Mouse (Mus musculus) heart, postnatal 14 days (tissue): ENCODE data around the gene Ppat. TPM values are rescaled to one million over a fixed set of nuclear protein-coding genes. Genes with fewer than 3 reads are reported as not detected.
"Not testable (repeated sequence)": the region's sequence is repeated elsewhere in the genome, so short reads cannot be mapped to it uniquely, and the experiment has no call there.

Experiments used
- DNase-seq, 2 experiments: peaks; one replicate each; pipeline ENCODE4 v3.0.0; 2021 to 2022
- intact Hi-C: fragments of 180-260 bp; cut with DNase I; formaldehyde crosslinking; loops from one replicate; pipeline ENCODE4 v1.15.1; 2025
- total RNA-seq, 2 experiments: library from RNA; stranded (reverse); gene quantifications; 2 replicates each; pipeline ENCODE4 v1.2.3; 2021

The Ppat gene
- total RNA-seq, 2 experiments from 2014 or later: 12.6 to 13.5 TPM

DNA sequence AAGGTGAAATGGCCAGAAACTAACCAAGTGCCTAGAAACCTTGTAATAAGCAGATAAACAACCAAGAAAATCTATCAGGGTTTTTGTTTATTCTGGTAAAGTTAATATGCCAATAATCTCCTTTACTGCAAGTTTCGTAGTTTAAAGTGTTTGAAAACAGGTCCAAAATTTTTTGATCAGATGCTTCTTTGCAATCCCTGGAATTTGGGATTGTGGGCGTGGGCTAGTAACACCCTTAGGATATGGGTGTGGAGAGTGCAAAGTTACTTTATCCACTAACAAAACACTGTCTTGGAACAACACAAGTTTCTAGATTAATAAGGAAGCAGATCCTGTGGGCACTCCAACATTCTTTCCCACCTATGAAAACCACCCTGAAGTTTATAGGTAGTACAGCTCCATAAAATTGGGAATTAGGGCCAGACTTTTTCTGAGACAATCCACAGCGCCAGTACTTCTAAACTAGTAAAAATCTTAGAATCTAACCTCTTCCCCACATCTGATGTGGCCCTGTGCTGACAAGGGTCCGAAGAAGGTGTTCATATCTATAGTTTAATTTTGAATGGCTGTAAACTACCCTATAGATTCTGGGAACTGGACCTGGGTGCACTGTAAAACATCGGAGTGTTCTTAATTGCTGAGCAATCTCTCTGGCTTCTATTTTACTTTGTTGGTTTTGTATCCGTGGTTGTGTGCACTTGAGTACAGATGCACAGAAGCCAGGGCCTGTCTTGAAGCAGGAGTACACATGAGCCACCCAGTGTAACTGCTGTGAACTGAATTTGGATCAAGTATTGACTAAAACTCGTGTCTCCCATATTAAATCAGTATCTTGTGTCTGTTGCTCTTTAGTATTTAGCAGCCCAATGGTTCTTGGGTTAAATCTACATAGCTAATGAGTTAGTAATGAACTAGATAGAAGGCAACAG lies 998 bp upstream of the Ppat start:
- intact Hi-C loops: loop anchor here (2.0 kb wide), 1 partner anchor 22 kb away; the partner anchor contains the start of gene Srp72
- DNase-seq: no peak

DNA sequence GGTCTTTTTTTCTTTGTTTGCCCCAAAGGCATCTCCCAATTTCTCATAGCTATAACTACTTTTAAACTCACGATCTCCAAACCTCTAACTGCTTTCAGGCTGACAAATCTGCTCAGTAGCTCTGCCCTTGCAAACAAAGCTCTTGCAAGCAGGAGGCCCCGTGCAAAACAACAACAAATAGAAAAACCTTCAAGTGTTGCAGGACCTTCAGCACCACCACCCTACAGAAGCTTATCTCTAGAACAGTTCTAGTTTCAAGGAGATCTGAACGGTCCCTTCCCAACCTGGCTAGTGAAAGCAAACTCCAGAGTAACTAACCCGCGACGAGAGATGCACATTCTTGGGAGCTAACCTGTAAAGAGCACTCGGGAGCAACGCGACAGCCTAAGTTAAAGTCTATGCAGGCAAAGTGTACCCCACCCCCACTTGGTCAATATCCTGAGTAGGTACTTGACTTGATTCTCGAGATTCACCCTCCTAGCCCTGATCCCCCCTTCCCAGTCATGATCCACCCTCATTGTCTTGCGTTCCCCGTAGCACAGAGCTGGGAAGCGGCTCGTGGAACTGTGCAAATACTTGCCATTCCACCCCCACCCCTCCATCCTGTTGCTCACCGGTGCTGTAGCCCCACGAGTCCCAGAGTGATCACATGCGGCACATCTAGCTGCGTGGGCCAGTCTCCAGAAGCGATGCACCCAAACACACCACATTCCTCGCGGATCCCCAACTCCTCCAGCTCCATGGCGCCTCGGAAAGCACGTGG lies 854 bp downstream of the Ppat start:
- DNase-seq: peak in 1 of 2 experiments; percentile 17
- intact Hi-C loops: no loop called here

DNA sequence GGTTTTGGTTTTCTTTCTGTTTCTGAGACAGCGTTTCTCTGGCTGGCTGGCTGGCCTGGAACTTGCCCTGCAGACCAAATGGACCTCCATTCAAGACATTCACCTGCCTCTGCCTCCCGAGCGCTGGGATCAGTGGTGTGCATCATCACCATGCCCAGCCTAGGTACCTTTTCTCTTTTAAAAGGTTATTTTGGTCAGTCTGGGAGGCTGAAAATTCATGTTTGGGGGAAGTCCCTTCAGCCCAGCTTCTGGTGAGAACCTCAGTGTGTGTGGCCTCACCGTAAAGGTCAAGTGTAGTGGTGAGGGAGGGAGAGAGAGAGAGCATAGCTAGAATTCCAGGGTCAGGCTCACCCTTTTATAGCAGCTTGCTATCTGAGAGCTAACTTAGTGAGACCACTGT lies 3.6 kb downstream of the Ppat start:
- intact Hi-C loops: loop anchor here (2.0 kb wide), 1 partner anchor 41 kb away; no protein-coding TSS in a partner anchor
- no peak for DNase-seq

DNA sequence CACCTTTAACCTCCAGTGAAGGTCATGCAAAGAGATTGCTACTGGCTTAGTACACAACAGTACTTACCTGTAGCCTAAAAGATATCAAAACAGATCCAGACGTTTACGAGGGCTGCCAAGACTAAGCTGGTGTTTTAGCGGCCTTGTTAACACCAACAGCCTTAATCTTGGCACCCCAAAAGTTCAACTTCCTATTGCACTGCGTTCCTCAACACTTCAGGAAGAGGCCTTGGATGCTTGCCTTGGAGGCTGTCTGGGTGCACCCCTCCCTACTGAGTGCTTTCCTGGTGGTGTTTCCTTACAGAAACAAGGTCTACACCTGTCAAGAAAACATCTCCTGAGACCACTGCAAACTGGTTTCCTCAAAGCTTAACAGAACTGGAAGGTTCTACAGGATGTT lies 4.2 kb downstream of the Ppat start:
- DNase-seq: no peak
- intact Hi-C loops: no loop called here

DNA sequence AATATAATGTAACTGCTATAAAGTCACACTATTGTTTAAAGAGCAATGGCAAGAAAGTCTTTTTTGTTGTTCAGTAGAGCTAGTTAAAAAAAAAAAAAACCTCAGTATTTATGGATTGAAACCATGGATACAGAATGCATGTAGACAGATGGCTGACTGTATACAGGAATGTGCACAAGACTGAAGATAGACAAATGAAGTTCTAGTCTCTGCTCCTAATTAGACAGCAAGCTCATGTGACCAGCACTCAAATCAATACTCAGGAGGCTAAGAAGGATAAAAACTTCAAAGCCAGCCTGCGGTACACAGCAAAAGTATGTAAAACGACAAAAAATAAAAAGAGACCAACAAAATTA lies 5.7 kb downstream of the Ppat start:
- intact Hi-C loops: no loop called here
- no peak for DNase-seq

DNA sequence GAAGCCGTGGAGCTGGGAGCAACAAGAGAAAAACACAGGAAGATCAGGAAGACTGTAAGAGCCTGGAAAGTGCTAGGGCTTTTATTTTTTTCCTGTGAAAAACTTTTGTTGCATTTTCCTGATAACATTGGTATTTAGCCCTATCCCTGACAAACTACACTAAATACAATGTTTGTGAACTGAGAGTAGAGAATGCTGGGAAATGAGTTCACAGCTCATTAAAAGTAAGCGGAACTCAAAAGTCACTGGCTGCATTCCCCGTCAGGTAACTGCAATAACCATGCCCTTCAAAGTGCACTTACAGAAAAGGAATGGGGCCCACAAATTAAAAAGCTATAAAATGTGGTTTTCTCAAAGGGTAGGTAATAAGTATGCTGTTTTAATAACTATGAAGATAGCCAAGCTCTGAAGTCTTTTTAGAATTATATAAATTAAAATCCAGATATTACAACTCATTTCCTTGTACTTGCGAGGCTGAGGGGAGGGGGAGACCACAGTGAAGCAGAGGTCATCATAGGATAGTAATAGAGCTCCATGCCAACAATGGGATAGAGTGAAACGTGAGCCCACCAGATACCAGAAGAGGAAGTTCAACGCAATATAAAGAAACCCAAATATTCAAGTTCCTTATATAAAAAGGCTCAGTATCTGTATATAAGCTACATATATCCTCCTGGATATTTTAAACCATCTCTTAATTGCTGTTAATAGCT lies 6.3 kb downstream of the Ppat start:
- intact Hi-C loops: no loop called here

DNA sequence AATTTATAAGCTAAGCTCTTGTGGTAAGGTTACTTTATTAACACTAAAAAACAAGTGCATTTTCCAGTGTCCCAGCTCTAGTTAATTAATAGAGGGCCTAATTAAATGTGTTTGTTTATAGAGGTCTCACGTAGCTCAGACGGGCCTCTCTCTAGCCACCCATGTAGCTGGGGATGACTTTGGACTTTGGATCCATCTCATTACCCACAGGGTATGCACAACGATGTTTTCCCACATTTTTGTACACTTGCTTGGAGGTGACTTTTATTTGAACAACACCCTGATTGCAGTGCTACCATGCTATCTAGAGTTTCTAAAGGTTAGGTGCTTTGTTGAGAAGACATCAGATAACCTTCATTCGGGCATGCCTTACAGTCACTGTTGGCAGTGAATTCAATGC lies 8.9 kb downstream of the Ppat start:
- intact Hi-C loops: no loop called here
- DNase-seq: no peak

More for the DNA sequence above, 6.3 kb downstream of the Ppat start:
- DNase-seq: no peak

DNA sequence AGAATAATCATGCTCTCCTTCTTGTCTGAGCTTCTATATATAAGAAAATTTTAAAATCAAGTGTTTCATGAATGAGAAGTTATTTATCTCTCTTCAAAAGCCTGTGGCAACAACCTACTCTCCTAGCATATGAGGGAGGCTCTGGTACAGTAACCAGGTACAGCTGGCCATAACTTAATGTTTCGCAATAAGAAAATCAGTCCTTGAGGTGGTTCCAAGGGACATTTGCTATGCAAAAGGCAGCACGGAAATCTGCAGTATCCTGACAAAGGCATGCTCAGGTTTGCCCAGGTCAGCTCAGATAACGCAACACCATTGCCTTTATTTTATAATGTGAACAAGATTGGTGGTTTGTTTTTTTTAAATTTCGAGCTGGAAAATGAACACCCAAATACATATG lies 9.4 kb downstream of the Ppat start:
- intact Hi-C loops: no loop called here
- DNase-seq: no peak

DNA sequence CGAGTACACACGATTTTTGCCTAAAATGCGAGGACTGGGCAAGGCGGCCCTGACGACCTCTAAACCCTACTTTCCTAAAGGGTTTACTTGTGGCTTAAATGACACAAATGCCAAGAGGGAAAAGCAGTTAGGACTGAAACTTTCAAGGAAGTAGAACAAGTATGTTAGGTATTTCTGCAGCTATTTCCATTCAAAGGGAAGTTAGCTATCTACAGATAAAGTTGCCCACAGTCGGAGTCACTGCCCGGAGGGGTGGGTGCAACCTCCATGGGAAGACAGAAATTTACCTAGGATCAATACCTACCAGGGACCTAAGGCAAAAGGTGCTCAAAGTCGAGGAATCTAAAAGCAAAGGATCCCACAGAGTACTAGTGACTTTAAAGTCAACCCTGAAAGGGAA lies 11.7 kb downstream of the Ppat start:
- intact Hi-C loops: no loop called here

DNA sequence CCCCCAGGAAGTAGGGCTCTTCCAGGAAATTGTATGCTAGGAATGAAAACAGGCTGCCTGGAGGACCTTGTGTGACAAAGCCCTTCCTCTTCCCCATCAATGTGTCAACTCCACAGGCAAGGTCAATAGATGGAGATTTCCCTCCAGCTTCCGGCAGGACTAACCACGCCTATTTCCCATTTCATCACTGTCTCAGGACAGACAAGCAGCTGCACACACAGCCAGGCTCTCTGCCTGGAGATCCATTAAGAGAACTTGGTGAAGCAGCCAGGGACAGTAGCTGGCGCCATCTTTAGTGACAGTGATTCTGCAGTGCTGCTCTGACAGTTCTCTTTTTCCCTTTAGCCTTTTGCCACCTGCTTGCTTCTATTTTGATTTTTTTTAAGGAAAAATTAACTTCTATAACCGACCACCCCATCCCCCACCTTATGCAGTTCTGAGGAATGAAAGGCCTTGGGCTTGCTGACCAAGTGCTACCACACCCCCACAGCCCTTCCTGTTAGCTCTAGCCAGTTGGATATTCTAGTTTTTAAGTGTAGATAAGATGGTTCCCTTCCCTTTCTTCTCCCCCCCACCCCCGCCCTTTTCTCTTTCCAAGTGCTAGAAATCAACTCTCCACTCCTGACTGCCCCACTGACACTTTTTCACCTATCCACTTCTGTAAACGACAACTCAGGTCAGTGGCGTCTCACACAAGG lies 22.0 kb downstream of the Ppat start:
- DNase-seq: peak in 1 of 2 experiments; percentile 27
- intact Hi-C loops: no loop called here

More for the DNA sequence above, 11.7 kb downstream of the Ppat start:
- DNase-seq: no peak

DNA sequence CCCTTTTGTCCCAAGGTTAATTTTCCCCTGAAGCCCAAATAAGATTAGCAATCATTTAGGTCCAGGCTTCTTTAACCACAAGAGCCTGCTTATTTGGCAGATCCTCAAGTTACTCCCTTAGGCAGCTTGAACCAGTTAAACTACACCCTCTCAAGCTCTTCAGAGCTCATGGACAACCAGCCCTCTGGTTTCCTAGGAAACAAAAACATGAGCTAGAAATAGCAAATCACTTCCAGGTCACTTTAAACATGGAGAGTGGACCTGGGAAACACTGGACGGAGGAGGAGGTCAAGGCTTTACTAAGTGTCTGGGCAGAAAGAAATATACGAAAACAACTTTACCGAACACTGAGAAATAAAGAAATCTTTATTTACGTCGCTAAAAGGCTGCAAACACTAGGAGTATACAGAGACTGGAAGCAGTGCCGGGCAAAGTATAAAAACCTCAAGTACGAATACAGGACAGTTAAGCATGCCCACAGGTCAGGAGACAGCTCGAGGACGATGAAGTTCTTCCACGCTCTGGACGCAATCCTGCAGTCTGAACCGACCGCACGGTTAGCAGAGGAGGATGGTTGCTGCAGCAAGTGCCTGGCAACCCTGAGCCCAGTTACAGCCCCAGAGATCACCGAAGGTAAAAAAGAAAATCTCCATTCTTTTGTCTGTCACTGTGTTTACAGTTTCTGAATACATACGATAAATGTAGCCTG lies 23.1 kb downstream of the Ppat start:
- peak in 1 of 2 experiments; percentile 33 for DNase-seq
- intact Hi-C loops: no loop called here

DNA sequence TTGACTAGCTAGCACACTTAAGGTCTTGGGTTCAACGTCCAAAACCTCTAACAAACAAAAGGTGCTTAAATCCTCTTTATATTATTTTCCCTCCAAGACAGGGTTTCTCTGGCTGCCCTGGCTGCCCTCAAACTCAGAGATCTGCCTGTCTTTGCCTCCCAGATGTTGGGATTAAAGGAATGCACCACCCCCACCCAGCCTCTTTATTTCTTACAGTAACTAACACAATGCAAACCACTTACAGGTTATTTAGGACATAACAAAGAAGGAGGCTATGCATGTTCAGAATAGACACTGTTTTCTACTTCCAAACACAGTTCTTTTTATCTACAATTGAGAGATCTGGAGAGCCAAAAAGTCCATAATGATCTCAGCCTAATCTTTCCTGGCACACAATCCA lies 27.1 kb downstream of the Ppat start:
- intact Hi-C loops: no loop called here
- DNase-seq: no peak

DNA sequence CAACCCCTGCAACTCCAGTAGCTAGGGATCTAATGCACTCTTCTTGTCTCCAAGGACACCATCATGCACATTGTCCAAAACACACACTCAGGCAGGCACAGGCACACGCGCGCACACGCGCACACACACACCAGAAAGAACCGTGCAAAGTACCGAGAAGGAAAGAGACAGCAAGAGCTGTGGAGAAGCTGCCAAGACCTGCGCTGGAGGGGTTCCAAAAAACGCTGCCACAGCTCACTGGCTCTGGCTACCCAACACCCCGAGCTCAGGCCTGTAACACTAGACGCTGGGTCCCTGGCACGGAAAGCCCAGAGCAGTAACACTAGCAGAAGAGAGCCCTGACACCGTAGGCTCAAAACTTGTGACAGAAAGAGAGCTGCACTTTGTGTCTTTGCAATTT lies 27.9 kb downstream of the Ppat start:
- peak; percentile 68 to 78 for DNase-seq
- intact Hi-C loops: no loop called here

DNA sequence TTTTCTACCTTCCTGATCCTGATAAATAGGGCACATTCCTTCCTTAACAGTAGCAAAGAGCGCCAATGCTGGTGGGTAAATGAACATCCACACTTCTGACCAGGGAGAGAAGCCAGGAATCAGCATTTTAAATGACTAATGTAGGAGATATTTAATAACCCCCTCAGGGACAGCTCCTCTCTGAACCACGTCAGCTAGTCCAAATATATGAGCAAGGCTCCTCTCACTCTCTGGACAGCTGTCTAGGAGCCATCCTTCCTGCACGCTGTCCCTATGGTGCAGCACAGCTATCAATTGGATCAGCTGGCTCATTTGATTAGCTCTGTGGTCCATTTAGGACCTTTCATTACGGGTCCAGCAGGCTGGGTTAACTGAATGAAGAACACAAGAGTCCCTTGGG lies 28.5 kb downstream of the Ppat start:
- intact Hi-C loops: no loop called here
- no peak for DNase-seq

DNA sequence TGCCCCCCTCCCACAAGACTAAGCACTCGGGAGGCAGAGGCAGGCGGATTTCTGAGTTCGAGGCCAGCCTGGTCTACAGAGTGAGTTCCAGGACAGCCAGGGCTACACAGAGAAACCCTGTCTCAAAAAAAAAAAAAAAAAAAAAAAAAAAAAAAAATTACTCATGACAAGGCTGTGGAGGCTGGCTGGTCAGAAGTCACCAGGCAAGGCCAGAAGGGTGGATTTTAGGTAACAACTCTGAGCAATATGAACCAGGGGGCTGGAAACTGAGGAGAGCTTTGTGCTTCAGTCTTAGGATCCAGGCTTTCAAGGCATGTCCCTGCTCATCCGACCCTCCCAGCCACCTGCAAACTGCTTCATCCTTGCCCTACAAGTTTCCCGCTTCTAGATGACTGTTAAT lies 38.9 kb downstream of the Ppat start:
- intact Hi-C loops, DNase-seq: not testable (repeated sequence)

DNA sequence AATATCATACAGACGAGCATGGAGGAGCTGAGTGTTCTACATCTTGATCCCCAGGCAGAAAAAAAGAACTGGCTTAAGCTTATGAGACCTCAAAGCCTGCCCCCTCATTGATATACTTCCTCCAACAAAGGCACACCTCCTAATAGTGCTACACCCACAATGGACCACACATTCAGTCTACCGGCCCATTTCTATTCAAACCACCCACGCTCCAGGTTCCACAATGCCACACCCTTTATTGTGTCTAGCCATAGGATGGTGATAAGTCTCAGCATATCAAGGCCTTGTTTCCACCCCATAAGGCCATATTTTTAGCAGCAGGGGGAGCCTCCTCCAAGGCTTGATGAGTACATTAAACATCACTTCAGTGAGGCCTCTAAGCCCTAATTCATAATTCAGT lies 40.6 kb downstream of the Ppat start:
- intact Hi-C loops: no loop called here
- no peak for DNase-seq

DNA sequence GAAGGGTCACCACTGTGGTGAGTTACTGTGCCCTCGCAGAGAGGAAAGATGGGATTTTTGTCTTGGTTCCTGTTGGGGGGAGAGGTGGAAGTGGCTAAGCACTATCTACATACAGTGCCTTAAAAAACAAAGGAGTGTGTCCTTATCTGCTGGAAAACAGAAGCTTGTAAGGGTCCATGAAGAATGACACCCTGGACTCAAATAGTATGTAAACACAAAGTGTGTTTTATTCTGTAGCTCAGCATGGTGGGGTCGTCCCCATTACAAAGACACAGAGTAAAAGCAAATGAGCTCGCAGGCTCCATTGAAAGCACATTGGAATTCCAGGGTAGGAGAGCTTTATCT lies 45.3 kb downstream of the Ppat start:
- intact Hi-C loops: loop anchor here (2.0 to 5.0 kb wide), 2 partner anchors 43 to 66 kb away; partner anchors contain the start of gene Srp72
- no peak for DNase-seq

DNA sequence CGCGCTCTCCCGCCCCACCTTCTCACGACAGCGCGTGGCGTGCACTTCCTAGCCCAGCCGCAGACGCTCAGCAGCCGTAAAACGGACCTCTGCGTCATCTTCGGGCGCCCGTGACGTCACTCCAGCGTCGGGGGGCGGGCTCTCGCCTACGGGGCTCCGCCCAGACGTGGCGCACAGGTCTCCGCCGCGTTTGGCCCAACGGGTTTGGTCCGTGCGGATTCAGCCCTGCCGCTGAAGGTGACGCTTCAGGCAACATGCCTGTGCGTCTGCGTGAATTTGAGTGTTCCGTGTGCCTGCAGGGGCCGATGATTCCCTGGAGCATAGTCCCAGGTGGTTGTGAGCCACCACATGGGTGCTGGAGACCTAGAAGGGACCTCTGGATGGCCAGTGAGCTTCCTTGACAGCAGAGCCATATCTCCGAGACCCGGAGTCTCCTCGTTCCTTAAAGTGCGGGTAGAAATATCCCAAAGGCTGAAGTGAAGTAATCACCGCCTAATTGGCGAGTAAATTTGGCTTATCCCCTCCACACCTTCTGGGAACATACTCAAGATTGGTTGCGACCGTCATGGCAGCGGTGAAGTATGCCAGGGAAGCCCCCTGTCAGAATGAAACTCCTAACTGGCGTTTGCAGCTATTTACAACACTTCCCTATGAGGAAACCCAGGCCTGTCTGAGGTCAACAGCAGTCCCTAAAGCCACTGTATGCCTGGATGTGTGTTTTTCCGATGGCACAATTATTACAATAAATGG lies 45.8 kb downstream of the Ppat start, which contains the start of gene Aasdh:
TSS of gene Aasdh (minus strand) at position 110 of the 750 bp plus-strand sequence.
- intact Hi-C loops: loop anchor here (2.0 to 5.0 kb wide), 2 partner anchors 43 to 67 kb away; partner anchors contain the start of gene Srp72
- DNase-seq: peak; percentile 96 to 99
